Mouse (Mus musculus) cortical plate, adult 2 months (tissue): ENCODE data around the gene Capn15.

ENCODE experiments used
- CTCF ChIP-seq: fragments of 200-500 bp; IDR thresholded peaks from 2 replicates; pipeline ENCODE4 v1.5.1; 2011; ENCODE audit warnings: mild to moderate bottlenecking, control low read depth, low read length; ENCODE audit not compliant: insufficient read depth; ENCODE audit errors: extremely low read depth
- POLR2A ChIP-seq: fragments of 200-500 bp; IDR thresholded peaks from 2 replicates; pipeline ENCODE4 v1.6.1; 2011; ENCODE audit warnings: mild to moderate bottlenecking, low read length, control low read depth; ENCODE audit not compliant: insufficient read depth; ENCODE audit errors: extremely low read depth

DNA sequence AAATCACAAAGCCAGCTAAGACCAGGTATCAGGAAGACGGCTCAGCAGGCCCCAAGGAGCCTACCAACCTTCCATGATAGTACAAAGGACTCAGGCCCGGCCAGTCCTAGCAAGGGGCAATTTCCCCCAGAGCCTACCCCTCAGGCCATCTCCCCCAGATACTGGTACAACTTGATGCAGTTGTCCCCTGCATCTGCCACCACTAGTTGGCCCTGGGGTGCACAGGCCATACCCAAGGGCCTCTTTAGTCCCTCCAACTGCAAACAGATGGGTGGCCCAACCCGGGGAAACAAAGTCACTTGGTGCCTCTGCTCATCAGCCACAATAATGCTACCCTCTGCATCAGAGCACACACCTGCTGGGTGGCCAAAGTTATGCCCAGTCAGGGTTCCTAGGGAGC is 42.4 kb downstream of the Capn15 start:
- no peak for TF ChIP-seq CTCF
- no peak for TF ChIP-seq POLR2A
